Mouse (Mus musculus) heart, embryonic 11.5 days (tissue): Measurements from ENCODE around the gene Aff3. TPM values are rescaled to one million over a fixed set of nuclear protein-coding genes. Genes with fewer than 3 reads are reported as not detected.

Source experiments
- ATAC-seq: fragments of 200-750 bp; cut with Nextera tagmentation; replicated peaks from 2 replicates; pipeline ENCODE4 v1.8.0; 2017; ENCODE audit warnings: moderate library complexity; ENCODE audit not compliant: insufficient number of reproducible peaks, low FRiP score, low TSS enrichment
- H3K27ac ChIP-seq: fragments of 300-500 bp; sonication (generic); 2 replicates; pipeline ENCODE4 v1.5.1; 2014; ENCODE audit warnings: mild to moderate bottlenecking, low read depth, low read length
- H3K27me3 ChIP-seq: fragments of 300-500 bp; sonication (generic); 2 replicates; pipeline ENCODE4 v1.6.1; 2014; ENCODE audit warnings: mild to moderate bottlenecking, low read length, mixed read lengths; ENCODE audit not compliant: control insufficient read depth, insufficient read depth
- H3K36me3 ChIP-seq: fragments of 300-500 bp; sonication (generic); 2 replicates; pipeline ENCODE4 v1.6.1; 2014; ENCODE audit warnings: mild to moderate bottlenecking, low read length, moderate library complexity, mixed read lengths; ENCODE audit not compliant: control insufficient read depth, insufficient read depth
- H3K4me1 ChIP-seq: fragments of 300-500 bp; sonication (generic); 2 replicates; pipeline ENCODE4 v1.6.1; 2014; ENCODE audit warnings: low read length; ENCODE audit not compliant: control insufficient read depth, insufficient read depth
- H3K4me2 ChIP-seq: fragments of 300-500 bp; sonication (generic); 2 replicates; pipeline ENCODE4 v1.6.1; 2014; ENCODE audit warnings: mild to moderate bottlenecking, moderate library complexity
- H3K4me3 ChIP-seq: fragments of 300-500 bp; sonication (generic); 2 replicates; pipeline ENCODE4 v1.5.1; 2014; ENCODE audit warnings: low read depth, low read length
- H3K9ac ChIP-seq: fragments of 300-500 bp; sonication (generic); 2 replicates; pipeline ENCODE4 v1.6.1; 2014; ENCODE audit warnings: mild to moderate bottlenecking, low read depth, low read length, moderate library complexity
- H3K9me3 ChIP-seq: fragments of 300-500 bp; sonication (generic); replicated peaks from 2 replicates; pipeline ENCODE4 v1.6.1; 2016; ENCODE audit warnings: low read length; ENCODE audit not compliant: control insufficient read depth
- WGBS: fragments of 180-500 bp; shearing (Covaris S2); extraction: QIAGEN DNeasy Blood & Tissue Kit; methylation state at CpG from one replicate; pipeline ENCODE4 v1.1.7; 2014; ENCODE audit not compliant: insufficient replicate concordance; 5-methylcytosine and 5-hydroxymethylcytosine counted together
- polyA plus RNA-seq: library from polyadenylated mRNA; unstranded; fragments of >200 nt; fragmentation: Nextera tagmentation; extraction: Ambion mirVana; gene quantifications from 2 replicates; pipeline ENCODE4 v1.2.1, GENCODE M21; 2014

Gene Aff3
- polyA plus RNA-seq, result 6.6 and 6.7 TPM in 2 replicates

- Histone ChIP-seq H3K9me3 (no peaks in the 10 kb centered on the region), H3K9ac (no peak within 1 kb of the TSS), H3K27me3 (no peaks in the 10 kb centered on the region), H3K4me2 (no peak within 1 kb of the TSS), H3K36me3 (no peaks in the 10 kb centered on the region), H3K27ac (no peak within 1 kb of the TSS), H3K4me1 (no peaks in the 10 kb centered on the region; the same call in 1 of the 2 replicates), H3K4me3 (no peak within 1 kb of the TSS)
- 67% methylated on average over 13 of the region's 13 CpGs for WGBS
- ATAC-seq, result no peak
Measured at GRCm38 (mm10) chr1:38664777-38665176, at the start of gene Aff3. TSS of gene Aff3 (minus strand) at chr1:38664955.

- no peak for ATAC-seq
- H3K36me3 ChIP-seq, result no peaks in the 10 kb centered on the region
- WGBS, result 66% methylated on average over 6 of the region's 6 CpGs
Measured at GRCm38 (mm10) chr1:38700646-38701045, 35.9 kb upstream of the Aff3 start.

GRCm38 (mm10) chr1:38699244-38699643, 34.5 kb upstream of the Aff3 start:
- Histone ChIP-seq H3K9me3 (no peaks in the 10 kb centered on the region), H3K27ac (no peak overlapping the region), H3K4me1 (no peaks in the 10 kb centered on the region), H3K36me3 (no peaks in the 10 kb centered on the region), H3K27me3 (no peaks in the 10 kb centered on the region), H3K4me3 (no peak overlapping the region), H3K9ac (no peak overlapping the region), H3K4me2 (no peak overlapping the region)
- no peak for ATAC-seq
- 87% methylated on average over 10 of the region's 10 CpGs for WGBS

More at GRCm38 (mm10) chr1:38700646-38701045, 35.9 kb upstream of the Aff3 start:
- H3K4me3 ChIP-seq, result no peak overlapping the region
- no peak overlapping the region for H3K4me2 ChIP-seq
- no peak overlapping the region for H3K27ac ChIP-seq
- H3K9me3 ChIP-seq, result no peaks in the 10 kb centered on the region
- no peaks in the 10 kb centered on the region for H3K4me1 ChIP-seq
- H3K9ac ChIP-seq, result no peak overlapping the region
- H3K27me3 ChIP-seq, result no peaks in the 10 kb centered on the region

- H3K27ac ChIP-seq, result no peak overlapping the region
- ATAC-seq, result no peak
- no peaks in the 10 kb centered on the region for H3K27me3 ChIP-seq
- no peak overlapping the region for H3K4me3 ChIP-seq
- H3K9me3 ChIP-seq, result no peaks in the 10 kb centered on the region
- H3K4me1 ChIP-seq, result no peaks in the 10 kb centered on the region
- H3K9ac ChIP-seq, result no peak overlapping the region
- WGBS, result 62% methylated on average over 15 of the region's 15 CpGs
- no peak overlapping the region for H3K4me2 ChIP-seq
- H3K36me3 ChIP-seq, result no peaks in the 10 kb centered on the region
Measured at GRCm38 (mm10) chr1:38695812-38696681, 31.3 kb upstream of the Aff3 start.

GRCm38 (mm10) chr1:38695089-38695811, 30.5 kb upstream of the Aff3 start:
- WGBS, result 62% methylated on average over 2 of the region's 2 CpGs
- Histone ChIP-seq H3K9me3 (no peaks in the 10 kb centered on the region), H3K36me3 (no peaks in the 10 kb centered on the region), H3K4me3 (no peak overlapping the region), H3K27ac (no peak overlapping the region), H3K27me3 (no peaks in the 10 kb centered on the region), H3K9ac (no peak overlapping the region), H3K4me2 (no peak overlapping the region), H3K4me1 (no peaks in the 10 kb centered on the region)
- no peak for ATAC-seq

GRCm38 (mm10) chr1:38694142-38694541, 29.4 kb upstream of the Aff3 start:
- 45% methylated on average over 5 of the region's 5 CpGs for WGBS
- ATAC-seq, result no peak
- H3K4me2 ChIP-seq, result no peak overlapping the region
- no peak overlapping the region for H3K4me3 ChIP-seq
- no peaks in the 10 kb centered on the region for H3K4me1 ChIP-seq
- H3K27ac ChIP-seq, result no peak overlapping the region
- H3K9ac ChIP-seq, result no peak overlapping the region
- no peaks in the 10 kb centered on the region for H3K36me3 ChIP-seq
- no peaks in the 10 kb centered on the region for H3K27me3 ChIP-seq
- H3K9me3 ChIP-seq, result no peaks in the 10 kb centered on the region

GRCm38 (mm10) chr1:38690471-38690870, 25.7 kb upstream of the Aff3 start:
- 78% methylated on average over 6 of the region's 6 CpGs for WGBS
- ATAC-seq, result no peak
- Histone ChIP-seq H3K27me3 (no peaks in the 10 kb centered on the region), H3K9me3 (no peaks in the 10 kb centered on the region), H3K36me3 (no peaks in the 10 kb centered on the region), H3K27ac (no peak overlapping the region), H3K9ac (no peak overlapping the region), H3K4me3 (no peak overlapping the region), H3K4me1 (no peaks in the 10 kb centered on the region), H3K4me2 (no peak overlapping the region)

- H3K9me3 ChIP-seq, result no peaks in the 10 kb centered on the region
- WGBS, result 75% methylated on average over 5 of the region's 5 CpGs
- no peak overlapping the region for H3K9ac ChIP-seq
- no peak overlapping the region for H3K27ac ChIP-seq
- no peaks in the 10 kb centered on the region for H3K36me3 ChIP-seq
- H3K27me3 ChIP-seq, result no peaks in the 10 kb centered on the region
- no peak for ATAC-seq
- no peaks in the 10 kb centered on the region for H3K4me1 ChIP-seq
- H3K4me2 ChIP-seq, result no peak overlapping the region
- H3K4me3 ChIP-seq, result no peak overlapping the region
Measured at GRCm38 (mm10) chr1:38688216-38688615, 23.5 kb upstream of the Aff3 start.
